Mouse (Mus musculus): ENCODE results near the gene Nrcam.

Gene Nrcam

GRCm38 (mm10) chr12:44371076-44371710 lies 42.5 kb downstream of the Nrcam start:
- no peak for DNase-seq

- peak; percentile 58 for DNase-seq
Observed at GRCm38 (mm10) chr12:44375956-44376355, 47.3 kb downstream of the Nrcam start.

- DNase-seq: no peak
Observed at GRCm38 (mm10) chr12:44378431-44379161, 49.9 kb downstream of the Nrcam start.

GRCm38 (mm10) chr12:44380805-44381204 lies 52.1 kb downstream of the Nrcam start:
- DNase-seq: peak; percentile 76

GRCm38 (mm10) chr12:44386398-44386797 lies 57.7 kb downstream of the Nrcam start:
- DNase-seq: no peak

GRCm38 (mm10) chr12:44388220-44388619 lies 59.5 kb downstream of the Nrcam start:
- DNase-seq: no peak

- no peak for DNase-seq
Observed at GRCm38 (mm10) chr12:44390391-44391137, 61.9 kb downstream of the Nrcam start.

GRCm38 (mm10) chr12:44394901-44395300 lies 66.2 kb downstream of the Nrcam start:
- DNase-seq: no peak

- no peak for DNase-seq
Observed at GRCm38 (mm10) chr12:44397782-44398181, 69.1 kb downstream of the Nrcam start.

GRCm38 (mm10) chr12:44402134-44402533 lies 73.4 kb downstream of the Nrcam start:
- no peak for DNase-seq

GRCm38 (mm10) chr12:44403270-44403669 lies 74.6 kb downstream of the Nrcam start:
- no peak for DNase-seq

- no peak for DNase-seq
Observed at GRCm38 (mm10) chr12:44403731-44404424, 75.2 kb downstream of the Nrcam start.

- no peak for DNase-seq
Observed at GRCm38 (mm10) chr12:44409786-44410185, 81.1 kb downstream of the Nrcam start.

- DNase-seq: peak; percentile 50
Observed at GRCm38 (mm10) chr12:44411031-44411430, 82.3 kb downstream of the Nrcam start.

- no peak for DNase-seq
Observed at GRCm38 (mm10) chr12:44422154-44422866, 93.6 kb downstream of the Nrcam start.

- no peak for DNase-seq
Observed at GRCm38 (mm10) chr12:44422867-44423255, 94.2 kb downstream of the Nrcam start.

- DNase-seq: no peak
Observed at GRCm38 (mm10) chr12:44424011-44424410, 95.3 kb downstream of the Nrcam start.

GRCm38 (mm10) chr12:44425040-44425439 lies 96.4 kb downstream of the Nrcam start:
- no peak for DNase-seq

GRCm38 (mm10) chr12:44430335-44430734 lies 101.7 kb downstream of the Nrcam start:
- peak; percentile 57 for DNase-seq

- DNase-seq: peak; percentile 56
Observed at GRCm38 (mm10) chr12:44430996-44431395, 102.3 kb downstream of the Nrcam start.

GRCm38 (mm10) chr12:44432727-44433126 lies 104.0 kb downstream of the Nrcam start:
- no peak for DNase-seq

GRCm38 (mm10) chr12:44437046-44437827 lies 108.6 kb downstream of the Nrcam start:
- DNase-seq: peak; percentile 36
